Mouse (Mus musculus): ENCODE results near the gene Uhrf1bp1l.

GRCm38 (mm10) chr10:89739703-89740102, 5.1 kb upstream of the Uhrf1bp1l start:
- TF ChIP-seq GATA1 (IDR thresholded peaks at IDR 0.05; ENCODE audit: borderline replicate concordance, low read length) (no peak), FLI1 (IDR thresholded peaks at IDR 0.05; ENCODE audit: low read length) (no peak)
